Mouse (Mus musculus) testis, adult 2 months (tissue): ENCODE results near the gene Syne4. TPM values are rescaled to one million over a fixed set of nuclear protein-coding genes. Genes with fewer than 3 reads are reported as not detected.
A peak's percentile ranks its signal among the peaks of the same experiment; 100 is the strongest.

Experiments used
- H3K27ac ChIP-seq: fragments of 200-500 bp; 2 replicates; pipeline ENCODE4 v1.5.1; 2012; ENCODE audit warnings: low read depth, low read length; ENCODE audit not compliant: control insufficient read depth, insufficient read depth
- H3K27me3 ChIP-seq: fragments of 200-500 bp; 2 replicates; pipeline ENCODE4 v1.6.1; 2012; ENCODE audit warnings: mild to moderate bottlenecking, low read length, moderate library complexity; ENCODE audit not compliant: control insufficient read depth, insufficient read depth
- H3K36me3 ChIP-seq: fragments of 200-500 bp; 2 replicates; pipeline ENCODE4 v1.6.1; 2012; ENCODE audit warnings: mild to moderate bottlenecking, low read length; ENCODE audit not compliant: control insufficient read depth, insufficient read depth
- H3K4me1 ChIP-seq: fragments of 200-500 bp; 2 replicates; pipeline ENCODE4 v1.6.1; 2012; ENCODE audit warnings: low read length; ENCODE audit not compliant: control insufficient read depth, insufficient read depth
- H3K4me3 ChIP-seq: fragments of 200-500 bp; 2 replicates; pipeline ENCODE4 v1.5.1; 2012; ENCODE audit warnings: low read depth, mild to moderate bottlenecking, low read length, moderate library complexity, mixed read lengths; ENCODE audit not compliant: control insufficient read depth
- CTCF ChIP-seq: fragments of 200-500 bp; IDR thresholded peaks from 2 replicates; pipeline ENCODE4 v1.5.1; 2012; ENCODE audit warnings: low read depth, mild to moderate bottlenecking, inconsistent platforms, low read length, moderate library complexity; ENCODE audit not compliant: control insufficient read depth, insufficient read depth, insufficient replicate concordance
- POLR2A ChIP-seq: fragments of 200-500 bp; IDR thresholded peaks from 2 replicates; pipeline ENCODE4 v1.6.1; 2012; ENCODE audit warnings: low read depth, mild to moderate bottlenecking, inconsistent platforms, low read length, moderate library complexity; ENCODE audit not compliant: control insufficient read depth
- polyA plus RNA-seq: library from polyadenylated mRNA; depleted of rRNA; stranded (reverse); fragments of >200 nt; gene quantifications from 2 replicates; pipeline ENCODE4 v1.2.3, GENCODE M21; 2012

Gene Syne4
- polyA plus RNA-seq, 1 experiment = 7.4 TPM

GRCm38 (mm10) chr7:30346635-30347379, 32.2 kb downstream of the Syne4 start:
- TF ChIP-seq CTCF (no peak), POLR2A (no peak)
- H3K36me3 ChIP-seq = no peaks in the 10 kb centered on the region

GRCm38 (mm10) chr7:30347828-30348227, 33.2 kb downstream of the Syne4 start:
- H3K27me3 ChIP-seq = no peaks in the 10 kb centered on the region
- H3K4me1 ChIP-seq = peaks cover 3% of the 10 kb centered on the region
- no peak overlapping the region for H3K27ac ChIP-seq
- H3K36me3 ChIP-seq = no peaks in the 10 kb centered on the region
- TF ChIP-seq CTCF (peak; percentile 88), POLR2A (no peak)
- H3K4me3 ChIP-seq = peak overlapping the region; percentile 66

More at GRCm38 (mm10) chr7:30346635-30347379, 32.2 kb downstream of the Syne4 start:
- no peaks in the 10 kb centered on the region for H3K27me3 ChIP-seq
- H3K4me3 ChIP-seq = no peak overlapping the region
- H3K4me1 ChIP-seq = peaks cover 3% of the 10 kb centered on the region
- no peak overlapping the region for H3K27ac ChIP-seq

- H3K4me3 ChIP-seq = peak overlapping the region; percentile 80
- peaks cover 3% of the 10 kb centered on the region for H3K4me1 ChIP-seq
- TF ChIP-seq CTCF (peak; percentile 80; the same call in 1 of the 2 replicates), POLR2A (no peak)
- no peaks in the 10 kb centered on the region for H3K27me3 ChIP-seq
- no peak overlapping the region for H3K27ac ChIP-seq
- no peaks in the 10 kb centered on the region for H3K36me3 ChIP-seq
These were observed 38.7 kb downstream of the Syne4 start for GRCm38 (mm10) chr7:30353279-30353822.

GRCm38 (mm10) chr7:30354059-30354458, 39.5 kb downstream of the Syne4 start:
- H3K36me3 ChIP-seq = no peaks in the 10 kb centered on the region
- no peak overlapping the region for H3K27ac ChIP-seq
- H3K4me3 ChIP-seq = no peak overlapping the region; the same call in 1 of the 2 replicates
- H3K4me1 ChIP-seq = peaks cover 3% of the 10 kb centered on the region
- no peak for TF ChIP-seq CTCF
- no peak for TF ChIP-seq POLR2A
- H3K27me3 ChIP-seq = no peaks in the 10 kb centered on the region

- no peak overlapping the region for H3K27ac ChIP-seq
- H3K27me3 ChIP-seq = peaks cover 2% of the 10 kb centered on the region
- H3K4me3 ChIP-seq = no peak overlapping the region
- no peaks in the 10 kb centered on the region for H3K36me3 ChIP-seq
- TF ChIP-seq CTCF (no peak), POLR2A (no peak)
- peaks cover 18% of the 10 kb centered on the region for H3K4me1 ChIP-seq
These were observed 44.0 kb downstream of the Syne4 start for GRCm38 (mm10) chr7:30358378-30359186.

GRCm38 (mm10) chr7:30359276-30359865, 44.8 kb downstream of the Syne4 start:
- Histone ChIP-seq H3K4me1 (peaks cover 18% of the 10 kb centered on the region), H3K27me3 (peaks cover 2% of the 10 kb centered on the region), H3K4me3 (no peak overlapping the region), H3K36me3 (no peaks in the 10 kb centered on the region), H3K27ac (no peak overlapping the region)
- TF ChIP-seq POLR2A (no peak), CTCF (no peak)
